Mouse (Mus musculus) neural tube, embryonic 12.5 days (tissue): ENCODE data around the gene Hist1h1e. TPM values are rescaled to one million over a fixed set of nuclear protein-coding genes. Genes with fewer than 3 reads are reported as not detected.
"Not testable (repeated sequence)": the region's sequence is repeated elsewhere in the genome, so short reads cannot be mapped to it uniquely, and the experiment has no call there.

Source experiments
- ATAC-seq: fragments of 200-750 bp; cut with Nextera tagmentation; 2 replicates; pipeline ENCODE4 v1.8.0; 2017; ENCODE audit warnings: low read depth, mild to moderate bottlenecking, moderate TSS enrichment, moderate library complexity; ENCODE audit not compliant: low FRiP score
- H3K27ac ChIP-seq: fragments of 300-500 bp; sonication (generic); 2 replicates; pipeline ENCODE4 v1.5.1; 2016
- H3K27me3 ChIP-seq: fragments of 300-500 bp; sonication (generic); replicated peaks from 2 replicates; pipeline ENCODE4 v1.6.1; 2016; ENCODE audit warnings: mild to moderate bottlenecking
- H3K36me3 ChIP-seq: fragments of 300-500 bp; sonication (generic); 2 replicates; pipeline ENCODE4 v1.6.1; 2016; ENCODE audit warnings: mild to moderate bottlenecking
- H3K4me1 ChIP-seq: fragments of 300-500 bp; sonication (generic); 2 replicates; pipeline ENCODE4 v1.6.1; 2016
- H3K4me2 ChIP-seq: fragments of 300-500 bp; sonication (generic); replicated peaks from 2 replicates; pipeline ENCODE4 v1.6.1; 2016; ENCODE audit warnings: mild to moderate bottlenecking
- H3K4me3 ChIP-seq: fragments of 300-500 bp; sonication (generic); 2 replicates; pipeline ENCODE4 v1.5.1; 2016
- H3K9ac ChIP-seq: fragments of 300-500 bp; sonication (generic); 2 replicates; pipeline ENCODE4 v1.6.1; 2016; ENCODE audit warnings: mild to moderate bottlenecking
- H3K9me3 ChIP-seq: fragments of 300-500 bp; sonication (generic); 2 replicates; pipeline ENCODE4 v1.6.1; 2016; ENCODE audit warnings: mild to moderate bottlenecking
- WGBS: fragments of 180-500 bp; shearing (Covaris S2); methylation state at CpG from one replicate; pipeline ENCODE4 v1.1.7; 2016; 5-methylcytosine and 5-hydroxymethylcytosine counted together
- polyA plus RNA-seq: library from polyadenylated mRNA; unstranded; fragments of >200 nt; fragmentation: Nextera tagmentation; extraction: Ambion mirVana; gene quantifications from 2 replicates; pipeline ENCODE4 v1.2.1, GENCODE M21; 2016

Gene Hist1h1e
- 12.8 and 20.3 TPM in 2 replicates for polyA plus RNA-seq

DNA sequence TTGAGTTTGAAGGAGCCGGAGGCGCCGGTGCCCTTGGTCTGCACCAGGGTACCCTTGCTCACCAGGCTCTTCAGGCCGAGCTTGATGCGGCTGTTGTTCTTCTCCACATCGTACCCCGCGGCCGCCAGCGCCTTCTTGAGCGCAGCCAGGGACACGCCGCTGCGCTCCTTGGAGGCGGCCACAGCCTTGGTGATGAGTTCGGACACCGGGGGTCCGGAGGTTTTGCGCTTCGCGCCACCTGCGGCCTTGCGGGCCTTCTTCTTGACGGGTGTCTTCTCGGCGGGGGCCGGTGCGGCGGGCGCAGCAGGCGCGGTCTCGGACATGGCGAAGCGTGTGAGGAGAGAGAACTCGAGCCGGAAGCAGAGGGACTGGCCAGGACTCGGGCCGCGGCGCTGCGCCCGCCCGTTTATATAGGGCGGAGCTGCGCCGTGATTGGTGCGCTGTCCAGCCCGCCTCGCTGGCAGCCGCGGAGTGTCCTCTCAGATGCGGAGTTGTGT lies at the start of gene Hist1h1e:
Gene Hist1h1e, minus strand, starts transcription at position 384 of the 497 bp plus-strand sequence.
- Histone ChIP-seq H3K9ac (peak within 1 kb of the TSS; percentile 92), H3K4me1 (peaks cover 11% of the 10 kb centered on the region; the same call in 1 of the 2 replicates), H3K27ac (peak within 1 kb of the TSS; percentile 93), H3K4me3 (peak within 1 kb of the TSS; percentile 68), H3K4me2 (peak within 1 kb of the TSS; percentile 95)
- not testable (repeated sequence) for H3K27me3 ChIP-seq, H3K36me3 ChIP-seq, H3K9me3 ChIP-seq
- peak; percentile 95 for ATAC-seq
- WGBS: under 1% methylated on average over 53 of the region's 53 CpGs

DNA sequence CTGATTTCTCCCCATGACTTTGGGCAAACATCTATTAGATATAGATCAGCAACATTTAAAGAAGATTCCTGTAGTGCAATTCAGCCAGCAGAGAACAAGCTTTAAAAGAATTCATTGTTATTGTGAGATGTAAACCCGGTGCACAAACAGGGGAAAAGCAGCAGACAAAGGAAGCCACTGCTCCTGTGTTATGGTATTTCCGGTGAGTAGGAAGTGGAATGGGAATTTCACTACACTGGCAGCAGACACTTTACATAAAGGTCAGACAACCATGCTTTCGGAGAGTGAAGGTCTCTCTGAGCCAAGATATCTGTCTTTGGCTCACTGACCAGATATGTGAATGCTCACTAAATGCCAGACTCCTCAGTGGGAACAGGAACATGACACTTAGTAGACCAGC lies 40.2 kb upstream of the Hist1h1e start:
- 86% methylated on average over 3 of the region's 3 CpGs for WGBS
- H3K9ac ChIP-seq: no peak overlapping the region
- no peak for ATAC-seq

DNA sequence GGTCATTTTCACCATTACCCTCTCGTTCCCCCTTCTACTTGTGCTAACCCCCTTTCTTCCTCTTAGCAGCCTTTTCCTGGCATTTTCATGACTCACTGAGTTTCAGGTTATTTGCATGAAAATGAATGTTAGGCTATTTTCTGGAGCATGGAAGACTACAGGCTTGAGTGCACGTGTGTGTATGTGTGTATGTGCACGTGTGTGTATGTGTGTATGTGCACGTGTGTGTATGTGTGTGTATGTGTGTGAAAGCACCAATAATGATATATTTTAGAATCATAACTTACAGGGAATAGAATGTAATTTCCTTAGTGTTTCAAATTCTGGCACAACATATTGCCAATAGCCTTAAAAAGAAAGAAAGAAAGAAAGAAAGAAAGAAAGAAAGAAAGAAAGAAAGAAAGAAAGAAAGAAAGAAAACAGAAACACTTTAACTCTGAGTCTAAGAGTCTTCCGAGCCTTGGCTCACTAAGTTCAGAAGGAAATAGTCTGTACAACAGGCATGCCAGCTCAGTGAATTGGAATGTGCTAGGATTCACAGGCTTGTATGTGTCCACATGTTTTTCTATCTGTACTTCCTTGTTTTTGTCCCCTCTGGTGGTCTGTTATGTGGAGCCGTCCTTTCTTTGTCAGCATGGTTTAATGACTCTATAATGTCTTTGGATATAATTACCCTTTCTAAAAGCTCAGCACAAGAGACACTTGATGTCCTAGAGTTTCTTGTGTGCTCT lies 37.4 kb upstream of the Hist1h1e start:
- H3K4me2 ChIP-seq: no peak overlapping the region
- no peak overlapping the region for H3K4me3 ChIP-seq
- H3K27me3 ChIP-seq: no peaks in the 10 kb centered on the region
- H3K36me3 ChIP-seq: no peaks in the 10 kb centered on the region
- WGBS: 75% methylated on average over 6 of the region's 6 CpGs
- ATAC-seq: no peak
- H3K4me1 ChIP-seq: no peaks in the 10 kb centered on the region
- no peak overlapping the region for H3K9ac ChIP-seq
- no peak overlapping the region for H3K27ac ChIP-seq
- no peaks in the 10 kb centered on the region for H3K9me3 ChIP-seq

More for the DNA sequence above, 40.2 kb upstream of the Hist1h1e start:
- Histone ChIP-seq H3K36me3 (no peaks in the 10 kb centered on the region), H3K9me3 (no peaks in the 10 kb centered on the region), H3K27ac (no peak overlapping the region), H3K4me2 (no peak overlapping the region), H3K27me3 (no peaks in the 10 kb centered on the region), H3K4me3 (no peak overlapping the region), H3K4me1 (no peaks in the 10 kb centered on the region)

DNA sequence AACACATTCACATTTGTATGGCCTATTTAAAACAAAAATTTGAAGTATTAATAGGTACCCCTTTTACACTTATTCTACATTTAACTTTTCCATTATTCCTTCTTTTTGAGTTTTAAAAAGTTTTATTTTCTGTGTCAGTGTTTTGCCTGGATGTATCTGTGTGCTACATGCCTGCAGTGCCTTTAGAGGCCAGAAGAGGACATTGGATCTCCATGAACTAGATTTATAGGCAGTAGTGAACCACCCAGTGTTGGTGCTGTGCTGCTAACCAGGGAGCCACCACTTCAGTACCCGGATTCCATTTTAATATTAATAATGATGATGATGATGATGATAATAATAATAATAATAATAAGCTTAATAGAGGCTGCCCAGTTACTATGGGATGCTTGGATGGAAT lies 8.3 kb upstream of the Hist1h1e start:
- H3K4me3 ChIP-seq: no peak overlapping the region
- no peak overlapping the region for H3K27ac ChIP-seq
- no peaks in the 10 kb centered on the region for H3K36me3 ChIP-seq
- H3K9ac ChIP-seq: no peak overlapping the region
- H3K4me2 ChIP-seq: no peak overlapping the region
- WGBS: 33% methylated on average over 1 of the region's 1 CpGs
- no peaks in the 10 kb centered on the region for H3K27me3 ChIP-seq
- no peaks in the 10 kb centered on the region for H3K4me1 ChIP-seq
- H3K9me3 ChIP-seq: no peaks in the 10 kb centered on the region
- ATAC-seq: no peak

DNA sequence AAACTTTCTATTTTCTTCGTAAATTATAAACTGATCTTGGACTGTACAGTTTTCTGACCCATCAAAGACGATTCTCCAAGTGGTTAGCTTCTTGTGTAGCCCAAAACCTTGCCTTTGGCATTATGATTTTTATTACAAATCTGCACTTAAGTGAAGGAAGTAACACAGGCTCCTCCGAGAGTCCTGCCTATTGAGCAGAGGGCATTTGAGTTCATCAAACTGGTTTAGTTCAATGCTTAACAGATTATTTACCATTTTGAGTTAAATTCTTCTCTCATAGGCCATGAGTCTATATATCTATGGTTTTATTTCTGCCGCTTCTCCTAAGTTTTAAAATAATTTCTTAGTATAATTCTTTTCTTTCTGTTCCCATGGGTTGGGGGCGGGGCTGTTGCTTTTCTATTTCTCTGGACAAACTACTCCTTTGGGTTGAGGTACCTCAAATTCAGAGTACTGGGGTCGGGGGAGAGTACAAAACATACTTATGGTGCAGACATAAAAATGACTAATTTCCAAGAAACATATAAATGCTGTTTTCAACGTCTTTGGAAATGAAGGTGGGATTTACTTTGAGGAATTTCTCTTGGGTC lies 598 bp upstream of the Hist1h1e start:
- peak overlapping the region; percentile 68 for H3K4me3 ChIP-seq
- H3K4me1 ChIP-seq: peaks cover 11% of the 10 kb centered on the region; the same call in 1 of the 2 replicates
- peak overlapping the region; percentile 95 for H3K4me2 ChIP-seq
- ATAC-seq: no peak
- no peaks in the 10 kb centered on the region for H3K27me3 ChIP-seq
- H3K27ac ChIP-seq: no peak overlapping the region
- H3K9me3 ChIP-seq: no peaks in the 10 kb centered on the region
- no peaks in the 10 kb centered on the region for H3K36me3 ChIP-seq
- peak overlapping the region; percentile 92 for H3K9ac ChIP-seq
- WGBS: 28% methylated on average over 7 of the region's 7 CpGs

DNA sequence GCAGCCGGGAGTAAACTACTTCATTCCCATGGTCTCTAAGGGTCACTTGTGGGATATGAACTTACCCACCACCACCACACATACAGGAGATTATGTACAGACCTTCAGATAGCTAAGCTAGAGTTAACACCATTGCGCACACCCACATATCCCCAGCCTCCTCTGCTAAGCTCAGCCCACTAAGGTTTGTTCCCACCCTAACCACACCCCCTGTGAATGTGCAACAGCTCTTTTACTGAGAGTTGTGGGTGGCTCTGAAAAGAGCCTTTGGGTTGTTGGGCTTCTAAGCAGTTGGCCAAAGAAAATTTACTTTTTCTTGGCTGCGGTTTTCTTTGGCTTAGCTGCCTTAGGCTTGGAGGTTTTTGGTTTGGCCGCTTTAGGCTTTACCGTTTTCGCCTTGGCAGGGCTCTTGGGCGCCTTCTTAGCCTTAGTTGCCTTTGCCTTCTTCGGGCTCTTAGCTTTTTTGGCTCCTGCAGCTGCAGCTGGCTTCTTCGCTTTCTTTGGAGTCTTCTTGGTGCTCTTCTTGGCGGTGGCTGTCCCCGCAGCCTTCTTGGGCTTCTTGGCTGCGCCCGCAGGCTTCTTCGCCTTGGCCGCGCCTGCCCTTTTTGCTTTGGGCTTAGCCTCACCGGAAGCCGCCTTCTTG lies 705 bp downstream of the Hist1h1e start:
- Histone ChIP-seq H3K36me3 (no peaks in the 10 kb centered on the region), H3K9ac (peak overlapping the region; percentile 92), H3K9me3 (no peaks in the 10 kb centered on the region), H3K4me2 (peak overlapping the region; percentile 95), H3K4me1 (peaks cover 11% of the 10 kb centered on the region; the same call in 1 of the 2 replicates), H3K27me3 (no peaks in the 10 kb centered on the region), H3K4me3 (peak overlapping the region; percentile 68), H3K27ac (peak overlapping the region; percentile 93)
- peak; percentile 85 for ATAC-seq
- under 1% methylated on average over 18 of the region's 18 CpGs for WGBS

DNA sequence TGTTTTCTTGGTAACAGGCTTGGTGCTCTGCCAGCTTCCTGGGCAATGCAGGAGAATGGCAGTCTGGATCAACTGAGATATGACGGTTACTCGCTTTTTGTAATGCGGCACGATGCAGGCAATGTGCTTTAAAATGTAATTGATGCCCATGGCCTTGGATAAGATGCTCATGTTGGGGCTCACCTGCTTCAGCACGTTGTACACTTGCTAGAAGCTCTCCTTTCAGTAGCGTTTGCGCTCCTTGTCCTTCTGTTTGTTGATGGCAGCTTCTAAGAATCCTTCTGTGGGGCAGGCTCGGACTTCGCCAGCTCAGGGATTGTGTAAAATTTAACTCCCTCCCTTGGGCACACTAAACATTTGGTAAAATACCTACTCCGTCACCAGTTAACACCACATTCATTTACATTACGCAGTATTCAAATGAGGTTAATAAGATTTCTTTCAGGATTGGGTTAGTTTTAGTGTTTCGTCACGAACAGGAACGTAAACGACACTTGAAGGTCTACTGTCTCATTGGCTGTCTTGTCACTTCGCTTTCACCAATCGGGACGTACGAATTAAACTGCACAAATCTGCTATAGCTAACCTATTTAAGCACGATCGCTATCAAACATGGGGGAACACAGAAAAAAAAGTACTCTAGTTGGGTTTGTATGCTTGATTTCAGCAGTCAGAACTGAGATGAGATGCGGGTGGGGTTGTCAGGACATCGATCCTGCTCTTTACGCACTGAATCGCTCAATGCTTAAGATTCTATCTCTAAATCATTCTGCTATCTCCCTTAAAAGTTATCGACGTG lies 1.4 kb downstream of the Hist1h1e start, which contains the start of gene Hist1h2be:
Gene Hist1h2be, minus strand, starts transcription at position 392 of the 799 bp plus-strand sequence.
- Histone ChIP-seq H3K27me3 (no peaks in the 10 kb centered on the region), H3K4me3 (peak within 1 kb of the TSS; percentile 68), H3K9me3 (no peaks in the 10 kb centered on the region), H3K27ac (peak within 1 kb of the TSS; percentile 93), H3K4me2 (peak within 1 kb of the TSS; percentile 95), H3K36me3 (no peaks in the 10 kb centered on the region), H3K9ac (peak within 1 kb of the TSS; percentile 92), H3K4me1 (peaks cover 11% of the 10 kb centered on the region; the same call in 1 of the 2 replicates)
- 2% methylated on average over 27 of the region's 27 CpGs for WGBS
- peak; percentile 80 for ATAC-seq

DNA sequence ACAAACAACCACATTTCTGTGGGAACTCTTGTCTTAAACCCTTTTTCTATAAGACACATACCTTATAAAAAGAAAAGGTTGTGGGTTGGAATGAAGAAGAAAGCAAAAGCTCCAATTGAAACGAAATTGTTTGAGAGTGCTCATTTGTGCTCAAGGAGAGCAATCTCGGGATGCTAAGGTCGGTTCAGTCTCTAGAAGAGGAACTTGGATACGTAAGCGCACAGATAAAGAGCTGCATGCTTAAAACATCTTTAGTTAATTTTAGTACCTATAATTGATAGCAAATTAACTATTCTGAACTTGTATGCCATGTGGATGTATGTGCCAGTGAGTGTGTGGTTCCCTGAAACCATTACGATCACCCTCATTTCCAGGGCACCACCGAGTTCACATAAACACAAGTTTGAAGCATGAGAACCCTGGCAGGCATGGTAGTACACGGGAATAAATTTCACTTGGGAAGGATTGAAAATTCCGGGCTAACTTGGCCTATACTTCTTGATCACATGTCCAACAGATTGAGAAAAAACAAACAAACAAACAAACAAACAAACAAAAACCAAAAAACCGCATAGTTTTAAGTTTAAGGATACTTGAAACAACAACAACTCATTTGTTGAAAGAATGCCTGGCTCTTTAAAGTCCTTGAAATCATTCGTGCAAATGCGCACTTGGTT lies 2.2 kb downstream of the Hist1h1e start:
- no peaks in the 10 kb centered on the region for H3K27me3 ChIP-seq
- peak overlapping the region; percentile 40 for H3K4me3 ChIP-seq
- H3K36me3 ChIP-seq: no peaks in the 10 kb centered on the region
- peaks cover 11% of the 10 kb centered on the region; the same call in 1 of the 2 replicates for H3K4me1 ChIP-seq
- H3K27ac ChIP-seq: peak overlapping the region; percentile 70; the same call in 1 of the 2 replicates
- peak overlapping the region; percentile 56 for H3K9ac ChIP-seq
- no peaks in the 10 kb centered on the region for H3K9me3 ChIP-seq
- peak overlapping the region; percentile 95 for H3K4me2 ChIP-seq
- whole genome bisulfite sequencing: 53% methylated on average over 12 of the region's 12 CpGs
- ATAC-seq: no peak

DNA sequence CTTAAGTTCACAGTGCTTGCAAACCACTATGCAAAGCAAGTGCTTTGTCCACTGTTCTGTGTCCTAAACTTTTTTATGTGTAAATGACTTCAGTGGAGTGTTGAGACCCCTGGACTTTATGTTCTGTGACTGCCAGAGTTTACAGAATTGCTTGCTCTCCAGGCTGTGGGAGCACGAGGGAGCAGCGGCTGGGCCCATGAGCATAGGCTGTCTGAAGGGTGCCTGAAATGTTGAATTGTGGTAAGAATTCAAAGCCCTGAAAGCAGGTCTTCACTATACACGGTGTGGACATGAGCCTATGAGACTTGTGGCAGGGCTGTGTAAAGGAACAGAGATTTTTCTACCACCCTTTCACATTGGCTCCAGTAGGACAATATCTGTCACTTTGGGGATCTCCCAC lies 10.7 kb downstream of the Hist1h1e start:
- H3K36me3 ChIP-seq: no peaks in the 10 kb centered on the region
- no peaks in the 10 kb centered on the region for H3K27me3 ChIP-seq
- no peak overlapping the region for H3K4me2 ChIP-seq
- no peak overlapping the region for H3K4me3 ChIP-seq
- no peaks in the 10 kb centered on the region for H3K4me1 ChIP-seq
- 87% methylated on average over 3 of the region's 3 CpGs for WGBS
- no peak for ATAC-seq
- no peak overlapping the region for H3K27ac ChIP-seq
- H3K9ac ChIP-seq: no peak overlapping the region
- no peaks in the 10 kb centered on the region for H3K9me3 ChIP-seq

DNA sequence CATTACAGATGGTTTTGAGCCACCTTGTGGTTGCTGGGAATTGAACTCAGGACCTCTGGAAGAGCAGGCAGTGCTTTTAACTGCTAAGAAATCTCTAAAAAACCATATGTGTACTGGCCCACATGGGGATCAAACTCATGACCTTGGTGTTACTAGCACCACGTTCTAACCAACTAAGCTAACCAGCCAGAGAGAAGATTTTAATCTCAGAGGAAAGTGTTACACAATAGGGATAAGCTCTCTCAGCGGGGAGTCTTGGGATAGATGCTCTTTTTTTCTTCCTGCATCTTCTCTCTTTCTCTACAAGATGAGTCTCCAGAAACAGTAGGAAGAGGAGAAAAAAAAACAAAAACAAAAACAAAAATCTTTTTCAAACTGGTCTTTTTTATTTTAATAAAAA lies 12.0 kb downstream of the Hist1h1e start:
- no peaks in the 10 kb centered on the region for H3K4me1 ChIP-seq
- 77% methylated on average over 2 of the region's 2 CpGs for WGBS
- ATAC-seq: no peak
- no peak overlapping the region for H3K4me2 ChIP-seq
- no peak overlapping the region for H3K4me3 ChIP-seq
- H3K36me3 ChIP-seq: no peaks in the 10 kb centered on the region
- H3K9ac ChIP-seq: no peak overlapping the region
- no peaks in the 10 kb centered on the region for H3K9me3 ChIP-seq
- no peaks in the 10 kb centered on the region for H3K27me3 ChIP-seq
- H3K27ac ChIP-seq: no peak overlapping the region

DNA sequence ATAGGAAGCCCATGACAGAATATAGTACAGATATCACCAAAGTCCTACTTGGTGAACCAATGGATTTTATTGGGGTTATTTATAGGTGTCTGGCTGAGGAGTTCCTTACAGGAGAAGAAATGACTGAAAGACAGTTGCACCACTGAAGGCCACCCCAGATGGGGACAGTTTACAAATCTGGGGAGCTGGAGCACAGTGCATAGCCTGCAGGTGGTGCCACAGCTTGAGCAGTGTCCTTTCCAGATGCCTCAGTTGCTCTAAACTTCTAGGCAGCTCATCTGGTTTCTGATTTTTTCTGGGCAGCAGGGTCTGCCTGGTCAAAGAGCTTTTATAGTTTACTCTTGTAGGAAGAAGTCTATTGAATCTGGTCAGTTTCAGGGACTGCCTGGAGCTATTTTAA lies 12.5 kb downstream of the Hist1h1e start:
- no peaks in the 10 kb centered on the region for H3K9me3 ChIP-seq
- ATAC-seq: no peak
- no peaks in the 10 kb centered on the region for H3K27me3 ChIP-seq

More for the DNA sequence above, 12.5 kb downstream of the Hist1h1e start:
- H3K4me3 ChIP-seq: no peak overlapping the region
- no peak overlapping the region for H3K27ac ChIP-seq
- no peak overlapping the region for H3K9ac ChIP-seq
- no peaks in the 10 kb centered on the region for H3K36me3 ChIP-seq
- H3K4me2 ChIP-seq: no peak overlapping the region
- H3K4me1 ChIP-seq: no peaks in the 10 kb centered on the region
